Mouse (Mus musculus) cortical plate, adult 2 months (tissue): ENCODE data around the gene Slfn14.
"Not testable (repeated sequence)": the region's sequence is repeated elsewhere in the genome, so short reads cannot be mapped to it uniquely, and the experiment has no call there.

Experiments used
- CTCF ChIP-seq: fragments of 200-500 bp; IDR thresholded peaks from 2 replicates; pipeline ENCODE4 v1.5.1; 2011; ENCODE audit warnings: mild to moderate bottlenecking, control low read depth, low read length; ENCODE audit not compliant: insufficient read depth; ENCODE audit errors: extremely low read depth
- POLR2A ChIP-seq: fragments of 200-500 bp; IDR thresholded peaks from 2 replicates; pipeline ENCODE4 v1.6.1; 2011; ENCODE audit warnings: mild to moderate bottlenecking, low read length, control low read depth; ENCODE audit not compliant: insufficient read depth; ENCODE audit errors: extremely low read depth

- TF ChIP-seq CTCF, POLR2A: not testable (repeated sequence)
These were observed 52.9 kb downstream of the Slfn14 start for GRCm38 (mm10) chr11:83233621-83234020.
